8 mouse cellular contexts compared by ENCODE assay signal in genomic region chr9:100642840-100643697, GRCm38 (mm10). TPM values are rescaled to one million over a fixed set of nuclear protein-coding genes. Genes with fewer than 3 reads are reported as not detected.
DNase-seq lines count a peak whose midpoint lies in the region; ATAC-seq lines count a peak whose summit lies in the region.

No protein-coding gene starts in this region.

- intact Hi-C loops in gastrocnemius, postnatal 14 days (cut with DNase I; ENCODE audit: low total_unique reads) = loop anchor here (5.0 kb wide), 1 partner anchor 96 kb away; the partner anchor contains the start of gene Nck1
- intact Hi-C loops in left cerebral cortex, postnatal 10 days (cut with DNase I) = loop anchor here (2.0 to 5.0 kb wide), 6 partner anchors 71 to 514 kb away; partner anchors contain the start of gene Slc35g2

- peak; percentile 81 for ATAC-seq in inflammation-experienced regulatory T-cells, adult 6 months
- ATAC-seq in megakaryocyte-erythroid progenitor cell, adult 5-6 weeks (replicated peaks; ENCODE audit: low FRiP score, low TSS enrichment, poor library complexity, severe bottlenecking) = peak; percentile 78

- DNase-seq in adrenal gland, adult (ENCODE audit: inconsistent age in 2 of 2, low spot score in 1 of 2) = peak; percentile 100
- peak; percentile 98 for DNase-seq in embryo, embryonic 10.5 days (ENCODE audit: low spot score)
- DNase-seq in gastrocnemius, postnatal 14 days = peak; percentile 99
- DNase-seq in left cerebral cortex, postnatal 10 days (ENCODE audit: extremely low spot score in 1 of 2, low spot score in 2 of 2) = peak; percentile 99
- DNase-seq in right cerebral cortex, postnatal 25 days = peak; percentile 100
- DNase-seq in urinary bladder, postnatal 4 days (ENCODE audit: low spot score in 2 of 2) = peak; percentile 99 to 100

RNA-seq across cellular contexts. Expression of gene Stag1, which starts 45.5 kb away (rescaled TPM):
- 10 to 100 TPM; 24.2 to 27.9 TPM for total RNA-seq in gastrocnemius, postnatal 14 days (2021)
- polyA plus RNA-seq in inflammation-experienced regulatory T-cells, adult 6 months (2017; shearing (Covaris generic)) = 100 to 1,000 TPM in 1 of 3 experiments, 10 to 100 TPM in 2; 87.7 to 100 (median 92.5) TPM
- total RNA-seq in left cerebral cortex, postnatal 10 days (2021) = 10 to 100 TPM; 33.5 to 39.1 TPM
- 67.5 and 68.5 TPM in 2 replicates for total RNA-seq in megakaryocyte-erythroid progenitor cell, adult 5-6 weeks (2014; fragmentation: Nextera tagmentation)
- 88.8 and 97.6 TPM in 2 replicates for total RNA-seq in megakaryocyte-erythroid progenitor cell, adult 5-6 weeks (2017)

Comparison
In these comparisons a context has a peak if more than half of its experiments do, and no peak if none do; other contexts are left out.
1. Peak in every context shown above with its lines: DNase-seq and ATAC-seq.